Mouse (Mus musculus): ENCODE data around the gene B430218F22Rik. TPM values are rescaled to one million over a fixed set of nuclear protein-coding genes. Genes with fewer than 3 reads are reported as not detected.
"Not testable (repeated sequence)": the region's sequence is repeated elsewhere in the genome, so short reads cannot be mapped to it uniquely, and the experiment has no call there.

B430218F22Rik gene
- polyA plus RNA-seq (2015; fragmentation: Nextera tagmentation; extraction: Ambion mirVana): 0.76 and 0.80 TPM in 2 replicates

DNA sequence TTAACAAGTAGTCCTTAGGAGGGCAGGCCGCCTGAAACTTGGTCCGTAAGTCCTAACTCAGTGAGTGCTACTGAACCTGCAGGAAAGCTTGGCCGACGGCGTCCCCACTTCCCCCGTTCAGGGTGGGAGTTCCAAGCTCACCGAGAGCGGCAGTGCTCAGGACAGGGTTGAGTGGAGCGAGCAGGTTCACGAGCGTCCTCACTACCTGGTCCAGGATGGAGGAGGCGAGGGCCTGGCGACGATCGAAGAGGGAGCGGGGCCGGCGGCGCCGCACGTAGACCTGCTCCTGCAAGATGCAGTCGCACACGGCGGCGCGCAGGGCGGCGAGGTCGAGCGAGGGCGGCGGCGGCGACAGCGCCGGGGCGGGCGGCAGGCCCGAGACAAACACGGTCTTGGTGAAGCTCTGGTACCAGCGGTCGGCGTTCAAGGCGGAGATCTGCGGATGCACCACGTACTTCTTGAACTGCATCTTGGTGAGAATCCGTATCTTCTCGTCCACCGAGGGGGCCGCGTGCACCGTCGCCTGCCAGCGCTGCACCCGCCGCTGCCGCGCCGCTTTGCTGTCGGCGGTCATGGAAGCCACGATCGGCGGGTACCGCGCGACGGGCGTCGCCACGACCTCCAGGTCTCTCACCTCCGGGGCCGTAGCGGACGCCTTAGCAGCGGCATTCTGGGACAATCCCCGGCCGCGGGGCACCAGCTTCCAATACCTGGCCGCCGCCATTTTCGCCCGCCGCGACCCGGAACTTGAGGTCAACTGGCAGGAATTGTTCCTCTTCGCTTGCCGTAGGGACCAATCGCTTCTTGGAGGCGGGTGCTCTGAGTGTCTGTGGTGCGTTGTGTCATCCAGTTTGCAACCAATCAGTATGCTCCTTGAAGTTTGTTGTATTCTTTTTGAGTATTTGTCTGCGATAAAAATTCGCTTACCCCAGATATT lies at the start of gene B430218F22Rik, which contains the start of gene Mrps30:
TSS of gene B430218F22Rik (plus strand) at position 120 of the 937 bp plus-strand sequence.
TSS of gene Mrps30 (minus strand) at position 742 of the 937 bp plus-strand sequence.
- under 1% methylated on average over 81 of the region's 93 CpGs for WGBS
- Histone ChIP-seq H3K9ac (peak within 1 kb of the TSS; percentile 90), H3K4me2 (peak within 1 kb of the TSS; percentile 88), H3K36me3 (ENCODE audit: poor library complexity, severe bottlenecking) (peaks cover 30% of the 10 kb centered on the region), H3K27me3 (no peaks in the 10 kb centered on the region), H3K9me3 (replicated peaks) (no peaks in the 10 kb centered on the region), H3K4me1 (peaks cover 14% of the 10 kb centered on the region), H3K27ac (peak within 1 kb of the TSS; percentile 51), H3K4me3 (peak within 1 kb of the TSS; percentile 91)
- peak; percentile 99 for ATAC-seq

DNA sequence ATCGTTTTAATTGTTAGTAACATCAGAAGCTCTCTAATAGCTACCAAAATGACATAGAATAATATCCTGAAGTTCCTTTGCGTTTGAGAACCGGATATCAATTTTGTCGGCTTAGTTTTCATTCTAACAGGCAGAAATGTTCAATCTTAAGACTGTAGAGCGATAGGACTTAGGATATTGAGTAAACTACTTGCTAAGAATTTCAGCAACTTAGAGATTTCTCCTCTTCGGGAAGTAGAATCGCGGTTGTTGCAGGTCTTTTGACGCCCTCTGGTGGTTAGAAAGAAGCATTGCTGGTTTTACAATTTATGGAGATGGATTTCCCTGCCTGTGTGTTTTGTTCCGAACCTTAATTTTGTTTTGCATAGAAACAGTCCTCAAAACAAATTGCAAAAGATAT lies 36.2 kb upstream of the B430218F22Rik start:
- Histone ChIP-seq H3K4me1 (no peaks in the 10 kb centered on the region), H3K36me3 (ENCODE audit: poor library complexity, severe bottlenecking) (no peaks in the 10 kb centered on the region), H3K9me3 (replicated peaks) (no peaks in the 10 kb centered on the region), H3K9ac (no peak overlapping the region), H3K27me3 (no peaks in the 10 kb centered on the region), H3K27ac (no peak overlapping the region), H3K4me3 (no peak overlapping the region), H3K4me2 (no peak overlapping the region)
- ATAC-seq: peak; percentile 43; the same call in 1 of the 2 replicates
- 25% methylated on average over 10 of the region's 10 CpGs for WGBS

DNA sequence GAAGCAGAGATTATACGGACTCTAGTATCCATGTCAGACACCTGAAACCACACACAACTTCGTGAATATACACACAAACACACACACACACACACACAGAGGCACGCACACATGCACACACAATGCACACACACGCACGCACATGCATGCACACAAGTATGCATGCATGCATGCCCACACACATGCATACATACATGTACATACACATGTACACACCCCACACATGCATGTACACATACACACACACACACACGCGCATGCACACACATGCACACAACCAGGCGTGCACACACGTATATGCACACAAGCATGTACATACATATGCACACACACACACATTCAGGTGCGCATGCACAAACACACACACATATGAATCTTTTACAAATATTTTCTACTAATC lies 35.6 kb upstream of the B430218F22Rik start:
- H3K4me1 ChIP-seq: no peaks in the 10 kb centered on the region
- H3K9me3 ChIP-seq (replicated peaks): no peaks in the 10 kb centered on the region
- no peak overlapping the region for H3K4me3 ChIP-seq
- no peaks in the 10 kb centered on the region for H3K27me3 ChIP-seq
- no peak overlapping the region for H3K9ac ChIP-seq
- ATAC-seq: no peak
- H3K4me2 ChIP-seq: no peak overlapping the region
- H3K36me3 ChIP-seq (ENCODE audit: poor library complexity, severe bottlenecking): no peaks in the 10 kb centered on the region
- WGBS: 92% methylated on average over 10 of the region's 10 CpGs
- H3K27ac ChIP-seq: no peak overlapping the region

DNA sequence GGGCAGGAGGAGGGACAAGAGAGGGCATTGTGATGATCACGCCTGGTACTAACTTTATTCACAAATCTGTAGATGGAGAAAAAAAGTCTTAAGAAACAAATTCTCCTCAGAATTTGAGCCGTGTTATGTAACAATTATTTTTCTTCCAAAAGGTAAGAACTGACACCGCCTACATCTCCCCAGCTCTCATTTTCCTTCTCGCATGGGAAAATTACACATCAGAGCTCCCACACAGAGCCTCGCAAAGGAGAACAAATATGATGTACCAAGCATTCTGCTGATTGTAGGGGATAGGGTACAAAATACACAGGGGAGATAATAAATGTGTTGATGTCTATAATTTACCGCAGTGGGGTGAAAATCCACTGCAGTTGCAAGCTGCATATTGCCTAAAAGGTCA lies 23.1 kb upstream of the B430218F22Rik start:
- no peak overlapping the region for H3K9ac ChIP-seq
- 92% methylated on average over 6 of the region's 6 CpGs for WGBS
- no peaks in the 10 kb centered on the region for H3K27me3 ChIP-seq
- H3K9me3 ChIP-seq (replicated peaks): no peaks in the 10 kb centered on the region
- H3K4me3 ChIP-seq: no peak overlapping the region
- ATAC-seq: no peak
- H3K36me3 ChIP-seq (ENCODE audit: poor library complexity, severe bottlenecking): no peaks in the 10 kb centered on the region
- no peak overlapping the region for H3K27ac ChIP-seq
- no peaks in the 10 kb centered on the region for H3K4me1 ChIP-seq
- no peak overlapping the region for H3K4me2 ChIP-seq

DNA sequence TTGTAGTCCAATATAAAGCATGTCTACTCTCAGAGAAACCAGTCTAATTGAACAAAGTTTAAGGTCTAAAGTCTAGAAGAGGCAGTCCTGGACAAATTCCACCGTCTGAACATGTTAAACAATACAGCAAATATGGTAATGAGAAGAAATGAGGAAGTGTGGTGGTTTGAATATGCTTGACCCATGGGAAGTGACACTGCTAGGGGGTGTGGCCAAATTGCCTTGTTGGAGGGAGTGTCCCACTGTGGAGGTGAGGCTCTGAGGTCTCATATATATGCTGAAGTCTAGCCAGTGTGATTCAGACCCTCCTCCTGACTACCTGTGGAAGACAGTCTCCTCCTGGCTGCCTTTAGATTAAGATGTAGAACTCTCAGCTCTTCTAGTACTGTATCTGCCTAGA lies 20.7 kb upstream of the B430218F22Rik start:
- Histone ChIP-seq H3K36me3 (ENCODE audit: poor library complexity, severe bottlenecking) (no peaks in the 10 kb centered on the region), H3K4me3 (no peak overlapping the region), H3K9me3 (replicated peaks) (no peaks in the 10 kb centered on the region), H3K4me1 (no peaks in the 10 kb centered on the region), H3K4me2 (no peak overlapping the region), H3K27me3 (no peaks in the 10 kb centered on the region), H3K27ac (no peak overlapping the region), H3K9ac (no peak overlapping the region)
- ATAC-seq: no peak
- 77% methylated on average over 1 of the region's 1 CpGs for WGBS

DNA sequence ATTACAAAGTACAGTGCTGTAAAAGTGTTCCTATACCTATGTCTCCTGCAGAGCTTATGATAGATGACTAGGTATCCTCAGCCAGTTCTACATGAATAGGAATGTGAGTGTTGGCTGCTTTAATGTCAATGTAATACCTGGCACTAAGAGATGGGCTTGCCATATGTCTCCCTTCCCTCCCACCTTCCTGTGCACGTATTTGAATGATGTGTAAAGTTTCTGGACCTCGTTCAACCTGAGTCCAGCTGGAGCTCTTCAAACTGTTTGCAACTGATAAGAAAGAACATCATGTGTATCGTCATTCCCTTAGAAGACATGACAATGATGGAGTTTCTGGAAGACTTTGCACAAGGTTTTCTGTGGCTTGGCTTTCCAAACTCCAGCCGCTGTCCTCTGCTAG lies 13.6 kb upstream of the B430218F22Rik start:
- H3K27me3 ChIP-seq: no peaks in the 10 kb centered on the region
- peaks cover 7% of the 10 kb centered on the region for H3K36me3 ChIP-seq (ENCODE audit: poor library complexity, severe bottlenecking)
- no peak overlapping the region for H3K27ac ChIP-seq
- H3K4me2 ChIP-seq: no peak overlapping the region
- no peak overlapping the region for H3K9ac ChIP-seq
- WGBS: 93% methylated on average over 4 of the region's 4 CpGs
- no peak overlapping the region for H3K4me3 ChIP-seq
- no peaks in the 10 kb centered on the region for H3K9me3 ChIP-seq (replicated peaks)
- no peak for ATAC-seq
- H3K4me1 ChIP-seq: no peaks in the 10 kb centered on the region

DNA sequence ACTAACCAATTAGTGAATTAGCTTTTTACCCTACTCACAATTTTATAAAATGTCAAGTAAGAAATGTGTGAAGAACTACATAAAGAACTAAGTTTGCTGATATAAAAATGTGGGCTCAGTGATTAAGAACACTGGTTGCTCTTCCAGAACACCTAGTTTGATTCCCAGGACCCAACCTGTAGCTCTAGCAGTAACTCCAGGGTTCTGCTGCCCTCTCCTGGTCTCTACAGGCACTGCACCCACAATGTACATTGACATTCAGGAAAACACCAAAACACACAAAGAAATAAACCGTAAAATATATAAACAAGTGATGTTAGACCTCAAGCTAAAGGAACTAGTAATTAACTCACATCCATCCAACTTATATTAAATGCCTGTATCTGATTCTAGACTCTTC lies 7.3 kb upstream of the B430218F22Rik start:
- no peak overlapping the region for H3K4me2 ChIP-seq
- no peaks in the 10 kb centered on the region for H3K27me3 ChIP-seq
- ATAC-seq: 0 out of 2 replicates have a peak, but pooled peaks have one; percentile 28
- H3K36me3 ChIP-seq (ENCODE audit: poor library complexity, severe bottlenecking): peaks cover 55% of the 10 kb centered on the region
- no peak overlapping the region for H3K27ac ChIP-seq
- no peak overlapping the region for H3K4me3 ChIP-seq
- 81% methylated on average over 1 of the region's 1 CpGs for WGBS
- H3K4me1 ChIP-seq: no peaks in the 10 kb centered on the region
- H3K9me3 ChIP-seq (replicated peaks): no peaks in the 10 kb centered on the region
- H3K9ac ChIP-seq: no peak overlapping the region

DNA sequence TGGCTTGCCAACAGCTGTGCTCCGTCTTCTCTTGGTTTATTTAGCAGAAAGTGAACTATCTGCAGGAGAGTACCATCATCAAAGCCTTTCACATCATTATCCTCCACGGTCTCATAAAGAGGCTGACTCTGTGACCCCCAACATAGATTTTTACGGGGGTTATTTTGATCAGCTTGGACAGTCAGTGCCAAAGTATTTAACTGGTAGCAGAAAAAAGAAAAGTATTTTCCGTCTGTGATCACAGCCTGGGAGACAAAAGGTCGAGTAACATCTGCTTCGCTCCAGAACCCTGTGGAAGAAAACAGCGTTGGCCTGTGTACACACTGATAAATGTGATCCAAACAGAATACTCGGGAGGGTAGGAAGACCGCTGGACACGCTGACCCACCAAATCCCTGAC lies 6.0 kb upstream of the B430218F22Rik start:
- Histone ChIP-seq H3K4me2 (no peak overlapping the region), H3K27ac (no peak overlapping the region), H3K4me3 (no peak overlapping the region), H3K4me1 (peaks cover 4% of the 10 kb centered on the region), H3K9ac (no peak overlapping the region), H3K36me3 (ENCODE audit: poor library complexity, severe bottlenecking) (peaks cover 62% of the 10 kb centered on the region), H3K9me3 (replicated peaks) (no peaks in the 10 kb centered on the region), H3K27me3 (no peaks in the 10 kb centered on the region)
- no peak for ATAC-seq
- 91% methylated on average over 10 of the region's 10 CpGs for WGBS

DNA sequence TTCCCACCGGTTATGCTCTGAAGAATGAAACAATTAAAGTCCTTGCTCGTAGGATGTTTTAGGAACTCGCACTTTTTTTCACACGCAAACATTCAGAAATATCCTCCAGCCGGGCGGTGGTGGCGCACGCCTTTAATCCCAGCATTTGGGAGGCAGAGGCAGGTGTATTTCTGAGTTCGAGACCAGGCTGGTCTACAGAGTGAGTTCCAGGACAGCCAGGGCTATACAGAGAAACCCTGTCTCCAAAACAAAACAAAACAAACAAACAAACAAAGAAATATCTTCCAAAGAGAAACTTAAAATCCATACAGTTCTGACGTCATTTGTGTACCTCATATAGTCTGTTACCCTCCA lies 995 bp downstream of the B430218F22Rik start:
- H3K27me3 ChIP-seq; H3K9me3 ChIP-seq (replicated peaks); H3K9ac ChIP-seq; H3K27ac ChIP-seq: not testable (repeated sequence)
- WGBS: 10% methylated on average over 10 of the region's 10 CpGs
- peak; percentile 75 for ATAC-seq
- Histone ChIP-seq H3K36me3 (ENCODE audit: poor library complexity, severe bottlenecking) (peaks cover 24% of the 10 kb centered on the region), H3K4me2 (peak overlapping the region; percentile 88), H3K4me1 (peaks cover 14% of the 10 kb centered on the region), H3K4me3 (peak overlapping the region; percentile 91)

DNA sequence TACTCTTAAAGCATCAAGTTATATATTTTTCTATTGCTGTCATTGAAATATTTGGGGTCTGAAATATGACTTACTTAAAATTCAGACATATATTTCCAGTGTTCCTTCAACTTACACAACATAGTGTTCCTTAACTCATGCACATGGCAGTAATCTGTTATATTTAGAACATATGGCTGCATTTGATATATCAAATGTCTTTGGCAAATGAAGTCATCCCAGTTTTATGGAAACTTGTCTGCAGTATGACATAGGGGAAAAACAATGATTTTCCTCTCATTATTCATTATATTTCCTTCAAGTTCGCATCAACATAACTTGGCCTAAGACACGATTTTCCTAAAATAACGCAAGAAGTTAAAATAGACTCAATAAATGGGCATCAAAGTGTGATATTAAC lies 9.4 kb downstream of the B430218F22Rik start:
- WGBS: 94% methylated on average over 3 of the region's 3 CpGs
- Histone ChIP-seq H3K36me3 (ENCODE audit: poor library complexity, severe bottlenecking) (no peaks in the 10 kb centered on the region), H3K4me3 (no peak overlapping the region), H3K4me1 (no peaks in the 10 kb centered on the region), H3K27me3 (no peaks in the 10 kb centered on the region), H3K27ac (no peak overlapping the region), H3K9me3 (replicated peaks) (no peaks in the 10 kb centered on the region), H3K9ac (no peak overlapping the region), H3K4me2 (no peak overlapping the region)
- no peak for ATAC-seq

DNA sequence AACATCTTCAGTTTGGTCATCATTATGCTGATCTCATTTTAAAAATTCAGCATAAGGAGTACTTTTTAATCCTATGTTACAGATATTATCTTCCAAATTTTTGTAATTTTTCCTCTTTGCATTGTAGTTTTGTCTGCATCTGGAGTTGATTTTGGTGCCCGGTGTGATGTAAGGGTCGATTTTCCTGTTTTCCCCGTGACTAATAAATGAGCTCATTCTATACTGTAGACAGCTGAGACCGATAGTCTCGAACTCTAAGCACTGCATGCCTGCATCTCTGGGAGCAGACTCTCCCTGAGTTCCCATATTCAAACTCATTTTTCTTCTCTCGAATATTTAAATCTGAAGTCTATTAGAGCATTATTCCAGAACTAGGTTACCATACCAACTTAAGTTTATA lies 13.9 kb downstream of the B430218F22Rik start:
- WGBS: 81% methylated on average over 6 of the region's 6 CpGs

DNA sequence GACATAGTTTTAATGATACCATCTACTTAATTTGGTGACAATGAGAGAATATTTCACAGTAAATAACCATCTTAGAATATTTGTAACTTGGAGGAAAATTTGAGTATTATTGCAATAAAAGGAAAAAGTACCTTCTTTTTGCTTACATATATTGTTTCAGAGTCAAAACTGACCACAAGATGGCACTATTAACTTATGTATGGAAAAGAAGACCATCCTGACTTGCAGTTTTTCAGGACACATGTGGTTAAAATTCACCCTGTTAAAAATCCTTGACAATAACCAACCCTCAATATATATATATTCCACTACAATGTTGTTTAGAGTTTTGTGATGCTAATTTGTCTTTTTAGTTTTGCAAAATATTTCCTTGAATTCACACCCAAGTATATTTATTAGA lies 17.1 kb downstream of the B430218F22Rik start:
- Histone ChIP-seq H3K36me3 (ENCODE audit: poor library complexity, severe bottlenecking) (no peaks in the 10 kb centered on the region), H3K27ac (no peak overlapping the region), H3K4me3 (no peak overlapping the region), H3K9ac (no peak overlapping the region), H3K27me3 (no peaks in the 10 kb centered on the region), H3K4me2 (no peak overlapping the region), H3K9me3 (replicated peaks) (no peaks in the 10 kb centered on the region), H3K4me1 (no peaks in the 10 kb centered on the region)
- ATAC-seq: peak; percentile 80

More for the DNA sequence above, 13.9 kb downstream of the B430218F22Rik start:
- Histone ChIP-seq H3K27me3 (no peaks in the 10 kb centered on the region), H3K9ac (no peak overlapping the region), H3K4me3 (no peak overlapping the region), H3K9me3 (replicated peaks) (no peaks in the 10 kb centered on the region), H3K27ac (no peak overlapping the region), H3K4me1 (no peaks in the 10 kb centered on the region), H3K4me2 (no peak overlapping the region), H3K36me3 (ENCODE audit: poor library complexity, severe bottlenecking) (no peaks in the 10 kb centered on the region)
- no peak for ATAC-seq
